Mouse (Mus musculus) liver, postnatal 0 days (tissue): ENCODE data around the gene Adamts14.

Experiments
- CTCF ChIP-seq: sonication (generic); IDR thresholded peaks from 2 replicates; pipeline ENCODE4 v1.5.1; 2016; ENCODE audit warnings: antibody characterized with exemption, low read depth
- EP300 ChIP-seq: IDR thresholded peaks from 2 replicates; pipeline ENCODE4 v1.6.1; 2016; ENCODE audit warnings: antibody characterized with exemption, low read depth, mild to moderate bottlenecking

DNA sequence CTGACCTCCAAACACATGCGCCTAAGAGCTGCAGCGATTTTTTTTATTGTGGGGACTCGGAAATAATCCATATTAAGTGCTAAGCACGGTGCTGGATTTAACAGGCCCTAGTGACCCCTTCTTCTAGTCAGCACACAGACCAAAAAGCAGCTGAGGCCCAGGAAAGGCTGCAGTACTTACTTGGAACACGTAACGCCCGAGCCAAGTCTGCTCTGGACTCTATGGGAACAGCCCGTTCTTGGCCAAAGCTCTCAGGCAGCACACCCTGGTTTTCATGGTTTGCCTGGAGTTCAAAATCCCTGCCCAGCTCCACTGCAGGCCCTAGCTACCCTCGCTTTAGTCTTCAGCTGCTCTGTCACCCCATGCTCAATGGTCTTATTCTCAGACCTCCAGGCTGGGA is 78.6 kb downstream of the Adamts14 start:
- TF ChIP-seq CTCF (no peak), EP300 (no peak)
